Mouse (Mus musculus): ENCODE results near the gene AI854703.

The AI854703 gene

GRCm38 (mm10) chr6:48665471-48665870 is 38.9 kb downstream of the AI854703 start:
- DNase-seq, result no peak

- no peak for DNase-seq
Measured at GRCm38 (mm10) chr6:48666159-48666586, 39.6 kb downstream of the AI854703 start.

- DNase-seq, result no peak
Measured at GRCm38 (mm10) chr6:48668022-48668421, 41.5 kb downstream of the AI854703 start.

GRCm38 (mm10) chr6:48669446-48669969 is 42.9 kb downstream of the AI854703 start:
- no peak for DNase-seq

GRCm38 (mm10) chr6:48674291-48675058 is 47.9 kb downstream of the AI854703 start:
- no peak for DNase-seq

GRCm38 (mm10) chr6:48675400-48675930 is 48.9 kb downstream of the AI854703 start:
- no peak for DNase-seq

GRCm38 (mm10) chr6:48675931-48676859 is 49.6 kb downstream of the AI854703 start, which contains the start of gene Gimap9:
Gimap9 (plus strand) TSS chr6:48676129.
- DNase-seq, result no peak

GRCm38 (mm10) chr6:48676860-48677415 is 50.4 kb downstream of the AI854703 start:
- no peak for DNase-seq

- no peak for DNase-seq
Measured at GRCm38 (mm10) chr6:48677492-48678345, 51.2 kb downstream of the AI854703 start.

GRCm38 (mm10) chr6:48678391-48678790 is 51.8 kb downstream of the AI854703 start:
- DNase-seq, result no peak

GRCm38 (mm10) chr6:48679701-48680100 is 53.1 kb downstream of the AI854703 start:
- no peak for DNase-seq

GRCm38 (mm10) chr6:48680421-48680820 is 53.9 kb downstream of the AI854703 start:
- DNase-seq, result no peak

- DNase-seq, result no peak
Measured at GRCm38 (mm10) chr6:48681472-48682090, 55.0 kb downstream of the AI854703 start.

- DNase-seq, result no peak
Measured at GRCm38 (mm10) chr6:48682271-48682670, 55.7 kb downstream of the AI854703 start.
